Mouse (Mus musculus): ENCODE measurements around the gene Chrm1.
A peak's percentile ranks its signal among the peaks of the same experiment; 100 is the strongest.

The Chrm1 gene

DNA sequence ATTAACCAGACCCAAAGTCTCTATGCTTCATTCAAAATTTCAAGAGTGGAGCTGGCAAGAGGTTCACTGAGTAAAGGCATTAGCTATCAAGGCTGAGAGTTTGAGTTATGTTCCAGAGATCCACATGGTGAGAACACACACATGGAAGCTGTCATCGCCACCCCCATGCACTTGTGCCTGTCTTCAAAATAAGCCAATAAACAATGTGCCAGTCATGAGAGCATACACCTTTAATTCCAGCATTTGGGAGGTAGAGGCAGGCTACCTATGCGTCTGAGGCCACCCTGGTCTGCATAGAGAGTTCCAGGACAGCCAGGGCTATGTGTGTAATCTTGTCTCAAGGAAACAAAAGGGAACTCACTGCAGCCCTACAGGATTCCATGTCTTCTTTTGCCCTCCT is 20.0 kb downstream of the Chrm1 start:
- no peak for DNase-seq (ENCODE audit: low spot score in 2 of 2)

- DNase-seq (ENCODE audit: low spot score in 2 of 2), result no peak
Measured at GRCm38 (mm10) chr19:8691871-8692539, 28.4 kb downstream of the Chrm1 start.

GRCm38 (mm10) chr19:8692740-8693139 is 29.2 kb downstream of the Chrm1 start:
- no peak for DNase-seq (ENCODE audit: low spot score in 2 of 2)

DNA sequence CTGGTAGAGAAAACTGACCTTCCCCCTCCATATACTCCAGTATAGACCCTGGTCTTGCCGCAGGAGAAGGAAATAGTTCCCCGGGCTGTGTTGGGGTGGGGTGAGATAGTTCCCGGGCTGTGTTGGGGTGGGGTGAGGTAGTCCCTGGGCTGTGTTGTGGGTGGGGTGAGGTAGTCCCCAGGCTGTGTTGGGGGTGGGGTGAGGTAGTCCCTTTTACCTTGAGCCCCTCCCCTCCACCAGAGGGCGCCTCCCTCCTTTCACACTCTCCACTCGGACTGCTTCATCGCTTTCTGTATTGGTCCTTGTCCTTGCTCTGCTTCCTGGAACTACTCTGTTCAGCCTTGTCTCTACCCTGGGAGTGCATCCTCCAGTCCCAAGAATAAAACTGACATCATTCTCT is 31.7 kb downstream of the Chrm1 start:
- DNase-seq (ENCODE audit: low spot score in 2 of 2), result peak; percentile 47 to 55

- DNase-seq (ENCODE audit: low spot score in 2 of 2), result no peak
Measured at GRCm38 (mm10) chr19:8699652-8700051, 36.1 kb downstream of the Chrm1 start.

- no peak for DNase-seq (ENCODE audit: low spot score in 2 of 2)
Measured at GRCm38 (mm10) chr19:8702458-8702857, 38.9 kb downstream of the Chrm1 start.

- DNase-seq (ENCODE audit: low spot score in 2 of 2), result no peak
Measured at GRCm38 (mm10) chr19:8703571-8703970, 40.0 kb downstream of the Chrm1 start.

DNA sequence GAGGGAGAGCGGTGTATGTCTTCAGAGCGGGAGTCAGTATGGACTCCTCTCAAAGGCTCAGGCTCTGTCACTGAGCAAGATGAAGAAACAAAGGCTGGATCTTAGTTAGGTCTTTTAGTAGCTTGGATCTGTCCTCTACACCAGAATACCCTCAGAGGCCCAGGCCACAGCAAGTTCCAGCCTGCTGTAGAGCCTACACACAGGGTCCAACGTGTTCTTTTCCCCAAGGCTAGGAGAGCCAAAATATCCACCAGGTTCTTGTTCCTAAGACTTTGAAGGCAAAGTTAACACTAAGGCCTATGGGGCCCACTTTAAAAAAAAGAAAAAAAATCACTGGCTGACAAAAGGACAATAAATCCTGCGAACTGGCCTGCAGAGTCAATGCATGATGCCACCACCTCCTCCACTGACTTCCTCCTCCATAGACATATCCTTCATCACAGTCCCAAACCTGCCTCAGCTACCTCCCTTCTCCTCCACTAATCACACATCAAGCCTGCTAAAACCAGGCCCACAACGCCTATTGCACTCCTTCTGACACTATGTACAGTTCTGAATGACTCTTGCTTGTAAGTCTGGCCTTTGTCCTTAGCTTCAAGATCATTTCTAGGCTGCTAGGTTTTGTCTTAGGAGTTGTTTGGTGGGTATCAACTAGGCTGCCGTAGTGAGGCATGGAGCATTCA is 41.6 kb downstream of the Chrm1 start:
- no peak for DNase-seq (ENCODE audit: low spot score in 2 of 2)

DNA sequence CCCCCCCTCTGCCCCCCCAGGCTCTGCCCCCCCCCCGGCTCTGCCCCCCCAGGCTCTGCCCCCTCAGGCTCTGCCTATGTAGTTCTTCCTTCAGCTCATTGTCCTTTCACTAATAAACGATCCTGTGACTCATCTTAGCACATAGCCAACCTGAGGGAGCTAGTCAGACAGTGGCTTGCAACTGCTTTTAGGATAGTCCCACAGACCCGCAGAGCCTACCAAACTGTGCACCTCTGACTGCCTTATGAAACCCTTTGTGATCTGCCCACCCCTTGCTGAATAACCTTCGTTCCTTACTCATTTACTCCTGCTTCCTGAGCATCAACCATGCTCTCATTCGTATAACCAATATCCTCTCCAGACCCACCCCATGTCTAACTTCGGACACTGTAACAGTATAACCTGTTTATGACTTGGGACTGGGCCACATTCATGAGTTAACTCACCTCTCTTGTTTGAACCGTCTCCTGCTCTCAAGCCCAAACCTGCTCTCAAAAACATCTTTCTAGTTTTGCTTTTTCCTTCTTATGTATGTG is 42.6 kb downstream of the Chrm1 start:
- DNase-seq (ENCODE audit: low spot score in 2 of 2), result no peak

DNA sequence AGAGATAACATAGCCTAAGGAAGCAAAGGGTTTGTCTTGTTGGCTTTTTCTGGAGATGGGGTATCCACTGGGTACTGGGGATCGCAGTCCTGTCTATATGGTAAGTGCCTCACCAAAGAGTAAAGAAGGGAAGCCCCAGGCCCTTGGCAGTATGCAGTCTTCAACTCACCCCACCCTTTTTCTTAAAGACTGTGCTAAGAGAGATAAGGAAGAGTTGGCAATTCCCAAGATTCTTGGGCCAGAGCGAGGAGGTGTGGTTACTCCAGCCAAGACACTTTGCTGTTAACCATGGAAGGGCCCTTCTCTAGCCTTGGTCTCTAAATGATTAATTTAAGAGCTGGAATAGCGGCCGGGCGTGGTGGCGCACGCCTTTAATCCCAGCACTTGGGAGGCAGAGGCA is 43.3 kb downstream of the Chrm1 start:
- no peak for DNase-seq (ENCODE audit: low spot score in 2 of 2)

DNA sequence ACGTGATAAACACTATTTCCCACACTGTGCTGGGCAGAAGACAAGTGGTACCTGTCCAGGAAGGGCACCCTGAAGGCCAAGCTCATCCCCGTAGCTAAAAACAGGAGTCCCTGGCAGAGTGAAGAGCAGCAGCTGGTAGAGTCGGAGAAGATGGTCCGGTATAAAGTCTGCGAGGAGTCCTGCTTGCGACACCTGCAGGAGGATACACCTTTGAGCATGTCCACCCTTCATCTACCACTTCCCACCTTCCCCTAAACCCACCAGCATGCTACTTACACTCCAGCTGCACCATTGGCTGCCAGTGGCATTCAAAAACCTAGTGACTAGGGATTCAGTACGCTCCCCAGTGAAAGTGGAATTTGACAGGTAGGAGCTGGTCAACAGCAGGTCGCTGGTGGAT is 45.4 kb downstream of the Chrm1 start:
- no peak for DNase-seq (ENCODE audit: low spot score in 2 of 2)

- no peak for DNase-seq (ENCODE audit: low spot score in 2 of 2)
Measured at GRCm38 (mm10) chr19:8710057-8710456, 46.5 kb downstream of the Chrm1 start.

DNA sequence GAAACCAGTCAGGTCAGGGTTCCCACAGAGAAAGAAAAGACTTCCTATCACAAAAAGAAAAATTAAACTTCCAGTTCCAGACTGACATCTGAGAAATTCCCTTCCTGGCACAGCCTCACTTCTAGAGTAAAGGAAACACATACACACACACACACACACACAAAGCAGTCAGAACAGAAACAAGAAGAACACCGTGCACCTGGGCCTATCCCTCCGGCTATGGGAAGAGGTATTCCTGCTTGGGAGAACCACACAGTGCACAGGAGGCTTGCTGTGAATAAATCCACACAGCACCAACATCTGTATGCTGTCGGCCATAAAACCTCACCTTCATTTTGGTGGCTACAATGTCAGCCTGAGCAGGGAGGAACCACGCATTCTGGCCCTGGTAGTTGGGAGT is 47.9 kb downstream of the Chrm1 start:
- DNase-seq (ENCODE audit: low spot score in 2 of 2), result no peak

- DNase-seq (ENCODE audit: low spot score in 2 of 2), result no peak
Measured at GRCm38 (mm10) chr19:8711949-8712869, 48.6 kb downstream of the Chrm1 start.

- peak; percentile 51 for DNase-seq (ENCODE audit: low spot score in 2 of 2)
Measured at GRCm38 (mm10) chr19:8712870-8713305, 49.3 kb downstream of the Chrm1 start.

DNA sequence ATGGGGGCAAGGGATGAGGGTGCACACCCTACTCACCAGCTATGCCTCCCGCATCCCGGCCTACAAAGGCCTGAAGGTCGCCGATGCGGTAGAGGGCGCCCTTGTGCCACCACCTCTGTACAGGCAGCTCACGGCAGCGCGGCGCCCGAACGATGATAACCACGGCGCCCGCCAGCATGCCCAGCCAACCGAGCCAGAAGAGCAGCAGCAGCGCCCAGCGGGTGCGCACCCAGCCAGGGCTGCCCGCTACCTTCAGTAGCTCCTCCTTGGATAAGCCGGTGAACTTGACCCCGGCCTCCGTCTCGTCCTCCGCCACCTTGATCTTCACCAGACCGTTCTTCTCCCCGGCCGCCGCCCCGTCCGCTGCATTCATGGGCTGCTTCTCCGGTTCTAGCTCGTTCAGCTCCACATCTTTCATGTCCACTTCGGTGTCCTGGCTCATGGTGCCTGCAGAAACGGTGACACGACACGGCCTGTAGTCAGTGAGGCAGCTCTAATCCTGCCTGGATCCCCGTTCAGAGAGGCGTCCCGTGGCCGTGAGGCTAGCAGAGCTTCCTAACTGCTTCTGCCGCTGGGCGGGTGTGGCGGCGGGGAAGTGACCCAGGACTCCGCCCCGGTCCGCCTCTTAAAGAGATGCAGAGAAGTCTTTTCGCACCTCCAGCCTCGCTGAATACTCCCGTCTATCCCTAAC is 49.9 kb downstream of the Chrm1 start:
- peak; percentile 94 to 97 for DNase-seq (ENCODE audit: low spot score in 2 of 2)

GRCm38 (mm10) chr19:8713997-8714652 is 50.5 kb downstream of the Chrm1 start:
- DNase-seq (ENCODE audit: low spot score in 2 of 2), result no peak

- DNase-seq (ENCODE audit: low spot score in 2 of 2), result peak in 1 of 2 experiments; percentile 37
Measured at GRCm38 (mm10) chr19:8714653-8715481, 51.3 kb downstream of the Chrm1 start.

- DNase-seq (ENCODE audit: low spot score in 2 of 2), result no peak
Measured at GRCm38 (mm10) chr19:8715868-8716766, 52.5 kb downstream of the Chrm1 start.

All from spleen, postnatal 14 days (tissue).